Mouse (Mus musculus) activated CD4-positive, CD25-positive, alpha-beta regulatory T cell, adult 4 months (primary cell): ENCODE measurements around the gene Spesp1. TPM values are rescaled to one million over a fixed set of nuclear protein-coding genes. Genes with fewer than 3 reads are reported as not detected.

ENCODE experiments used
- ATAC-seq: one replicate; pipeline ENCODE4 v1.8.0; 2017
- polyA plus RNA-seq, 2 experiments: library from polyadenylated mRNA; unstranded; fragments of 100-300 nt; shearing (Covaris generic); gene quantifications; one replicate each; pipeline ENCODE4 v1.2.1; 2017

Gene Spesp1
- polyA plus RNA-seq, 2 experiments from 2014 or later: not detected

GRCm38 (mm10) chr9:62245612-62246379 is 36.2 kb downstream of the Spesp1 start:
- ATAC-seq: no peak

GRCm38 (mm10) chr9:62244612-62245010 is 37.4 kb downstream of the Spesp1 start:
- ATAC-seq: no peak

GRCm38 (mm10) chr9:62243991-62244611 is 37.9 kb downstream of the Spesp1 start:
- ATAC-seq: no peak

- ATAC-seq: no peak
These were observed 42.0 kb downstream of the Spesp1 start for GRCm38 (mm10) chr9:62240036-62240435.

GRCm38 (mm10) chr9:62237381-62237980 is 44.5 kb downstream of the Spesp1 start:
- no peak for ATAC-seq

GRCm38 (mm10) chr9:62235501-62235900 is 46.5 kb downstream of the Spesp1 start:
- ATAC-seq: no peak

GRCm38 (mm10) chr9:62232649-62233048 is 49.4 kb downstream of the Spesp1 start:
- no peak for ATAC-seq

- no peak for ATAC-seq
These were observed 51.0 kb downstream of the Spesp1 start for GRCm38 (mm10) chr9:62231046-62231445.

GRCm38 (mm10) chr9:62229985-62230384 is 52.0 kb downstream of the Spesp1 start:
- no peak for ATAC-seq

- no peak for ATAC-seq
These were observed 59.5 kb downstream of the Spesp1 start for GRCm38 (mm10) chr9:62222481-62222880.

GRCm38 (mm10) chr9:62222029-62222428 is 60.0 kb downstream of the Spesp1 start:
- no peak for ATAC-seq

Other genes starting within 250 kb of the Spesp1 start
- gene Glce, start 159.6 kb downstream of the Spesp1 start, polyA plus RNA-seq: 1 to 10 TPM; 4.7 to 5.4 TPM
- gene Anp32a, start 59.1 kb upstream of the Spesp1 start, polyA plus RNA-seq: 100 to 1,000 TPM; 108 to 132 TPM